Mouse (Mus musculus): Measurements from ENCODE around the gene Inpp5f.

DNA sequence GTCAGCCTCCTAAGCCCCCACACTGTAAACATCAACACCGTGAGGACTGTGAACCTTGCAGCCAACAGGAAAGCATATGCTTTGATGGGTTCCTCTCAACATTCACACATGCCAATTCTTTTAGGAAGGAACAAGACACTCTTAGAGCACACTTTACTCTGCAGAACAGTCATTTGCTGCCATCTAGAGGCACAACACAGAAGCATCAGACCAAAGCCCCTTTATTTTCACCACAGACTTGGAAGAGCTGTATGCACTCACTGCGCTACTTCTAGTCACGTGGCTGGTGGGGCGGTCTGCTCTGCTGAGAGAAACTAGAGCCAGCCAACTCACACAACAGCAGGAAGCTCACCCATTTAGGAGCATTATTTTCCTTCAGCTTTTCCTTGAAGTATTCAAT is 113.6 kb downstream of the Inpp5f start:
- TF ChIP-seq CTCF (IDR thresholded peaks at IDR 0.05; ENCODE audit: low read depth) (peak; percentile 80), EP300 (IDR thresholded peaks at IDR 0.05; ENCODE audit: low read depth) (no peak)

Data from liver, postnatal 0 days (tissue).